Mouse (Mus musculus) fibroblast of lung, adult 2 months (primary cell): Measurements from ENCODE around the gene Creb3l2.

ENCODE experiments used
- DNase-seq: peaks from one replicate; pipeline ENCODE4 v3.0.0-alpha.2; 2011; ENCODE audit warnings: low read depth

Creb3l2 gene

GRCm38 (mm10) chr6:37370566-37370965, 71.4 kb downstream of the Creb3l2 start:
- DNase-seq = no peak

- DNase-seq = no peak
These were observed 72.2 kb downstream of the Creb3l2 start for GRCm38 (mm10) chr6:37369750-37370149.

- no peak for DNase-seq
These were observed 73.7 kb downstream of the Creb3l2 start for GRCm38 (mm10) chr6:37368281-37368680.

- no peak for DNase-seq
These were observed 75.0 kb downstream of the Creb3l2 start for GRCm38 (mm10) chr6:37366991-37367390.

GRCm38 (mm10) chr6:37365179-37365578, 76.8 kb downstream of the Creb3l2 start:
- DNase-seq = no peak

- no peak for DNase-seq
These were observed 77.6 kb downstream of the Creb3l2 start for GRCm38 (mm10) chr6:37364361-37364760.

- DNase-seq = no peak
These were observed 81.0 kb downstream of the Creb3l2 start for GRCm38 (mm10) chr6:37360813-37361385.

- peak; percentile 80 for DNase-seq
These were observed 87.3 kb downstream of the Creb3l2 start for GRCm38 (mm10) chr6:37354449-37355179.

- no peak for DNase-seq
These were observed 88.3 kb downstream of the Creb3l2 start for GRCm38 (mm10) chr6:37353616-37354015.

GRCm38 (mm10) chr6:37351731-37352380, 90.1 kb downstream of the Creb3l2 start:
- no peak for DNase-seq

- DNase-seq = no peak
These were observed 91.6 kb downstream of the Creb3l2 start for GRCm38 (mm10) chr6:37350315-37350714.

GRCm38 (mm10) chr6:37347606-37348005, 94.3 kb downstream of the Creb3l2 start:
- DNase-seq = no peak

GRCm38 (mm10) chr6:37338055-37338454, 103.9 kb downstream of the Creb3l2 start:
- DNase-seq = no peak

- DNase-seq = no peak
These were observed 105.1 kb downstream of the Creb3l2 start for GRCm38 (mm10) chr6:37336831-37337260.

GRCm38 (mm10) chr6:37336381-37336780, 105.6 kb downstream of the Creb3l2 start:
- no peak for DNase-seq

- DNase-seq = no peak
These were observed 109.1 kb downstream of the Creb3l2 start for GRCm38 (mm10) chr6:37332846-37333245.

- no peak for DNase-seq
These were observed 111.8 kb downstream of the Creb3l2 start for GRCm38 (mm10) chr6:37329901-37330864.

GRCm38 (mm10) chr6:37329376-37329775, 112.6 kb downstream of the Creb3l2 start:
- no peak for DNase-seq

GRCm38 (mm10) chr6:37328671-37329070, 113.3 kb downstream of the Creb3l2 start:
- DNase-seq = no peak

GRCm38 (mm10) chr6:37327519-37327918, 114.4 kb downstream of the Creb3l2 start:
- no peak for DNase-seq

GRCm38 (mm10) chr6:37326603-37326955, 115.4 kb downstream of the Creb3l2 start:
- no peak for DNase-seq
